Mouse (Mus musculus): ENCODE results near the gene Six1. TPM values are rescaled to one million over a fixed set of nuclear protein-coding genes. Genes with fewer than 3 reads are reported as not detected.

The Six1 gene
- polyA plus RNA-seq, 1 experiment from 2014 or later: 62.4 TPM

- Histone ChIP-seq H3K4me3 (ENCODE audit: low read depth, low read length) (peak overlapping the region; percentile 88), H3K27me3 (ENCODE audit: control insufficient read depth, insufficient read depth, low read length) (peaks cover 14% of the 10 kb centered on the region; the same call in 1 of the 2 replicates), H3K4me1 (ENCODE audit: control insufficient read depth, insufficient read depth, low read length) (no peaks in the 10 kb centered on the region; the same call in 1 of the 2 replicates), H3K9me3 (replicated peaks; ENCODE audit: control insufficient read depth, low read length) (no peaks in the 10 kb centered on the region), H3K4me2 (ENCODE audit: low read depth, low read length) (peak overlapping the region; percentile 76), H3K36me3 (replicated peaks; ENCODE audit: control insufficient read depth, insufficient read depth, low read depth, low read length) (no peaks in the 10 kb centered on the region), H3K27ac (replicated peaks; ENCODE audit: low read depth, low read length) (peak overlapping the region; percentile 91), H3K9ac (replicated peaks; ENCODE audit: low read length) (peak overlapping the region; percentile 98)
- under 1% methylated on average over 37 of the region's 38 CpGs for WGBS
- ATAC-seq (replicated peaks; ENCODE audit: insufficient number of reproducible peaks, low FRiP score, low TSS enrichment, low read depth) (peak; percentile 84), DNase-seq (ENCODE audit: low spot score) (peak; percentile 93)
Observed at GRCm38 (mm10) chr12:73046607-73047180, 7.0 kb downstream of the Six1 start.

- Histone ChIP-seq H3K4me1 (ENCODE audit: control insufficient read depth, insufficient read depth, low read length) (no peaks in the 10 kb centered on the region; the same call in 1 of the 2 replicates), H3K36me3 (replicated peaks; ENCODE audit: control insufficient read depth, insufficient read depth, low read depth, low read length) (no peaks in the 10 kb centered on the region), H3K9me3 (replicated peaks; ENCODE audit: control insufficient read depth, low read length) (no peaks in the 10 kb centered on the region), H3K4me2 (ENCODE audit: low read depth, low read length) (peak overlapping the region; percentile 76), H3K27me3 (ENCODE audit: control insufficient read depth, insufficient read depth, low read length) (peaks cover 14% of the 10 kb centered on the region; the same call in 1 of the 2 replicates), H3K9ac (replicated peaks; ENCODE audit: low read length) (peak overlapping the region; percentile 98), H3K4me3 (ENCODE audit: low read depth, low read length) (peak overlapping the region; percentile 88), H3K27ac (replicated peaks; ENCODE audit: low read depth, low read length) (peak overlapping the region; percentile 91)
- DNase-seq (ENCODE audit: low spot score) (peak; percentile 30), ATAC-seq (replicated peaks; ENCODE audit: insufficient number of reproducible peaks, low FRiP score, low TSS enrichment, low read depth) (no peak)
- WGBS: under 1% methylated on average over 85 of the region's 85 CpGs
Observed at GRCm38 (mm10) chr12:73045724-73046606, 7.7 kb downstream of the Six1 start.

- Histone ChIP-seq H3K27me3 (ENCODE audit: control insufficient read depth, insufficient read depth, low read length) (peaks cover 13% of the 10 kb centered on the region; the same call in 1 of the 2 replicates), H3K4me1 (ENCODE audit: control insufficient read depth, insufficient read depth, low read length) (no peaks in the 10 kb centered on the region; the same call in 1 of the 2 replicates), H3K36me3 (replicated peaks; ENCODE audit: control insufficient read depth, insufficient read depth, low read depth, low read length) (no peaks in the 10 kb centered on the region), H3K4me3 (ENCODE audit: low read depth, low read length) (peak overlapping the region; percentile 88), H3K9me3 (replicated peaks; ENCODE audit: control insufficient read depth, low read length) (no peaks in the 10 kb centered on the region), H3K4me2 (ENCODE audit: low read depth, low read length) (peak overlapping the region; percentile 76), H3K9ac (replicated peaks; ENCODE audit: low read length) (peak overlapping the region; percentile 98), H3K27ac (replicated peaks; ENCODE audit: low read depth, low read length) (peak overlapping the region; percentile 91)
- under 1% methylated on average over 45 of the region's 46 CpGs for WGBS
- DNase-seq (ENCODE audit: low spot score): peak; percentile 56
- ATAC-seq (replicated peaks; ENCODE audit: insufficient number of reproducible peaks, low FRiP score, low TSS enrichment, low read depth): no peak
Observed at GRCm38 (mm10) chr12:73045046-73045723, 8.5 kb downstream of the Six1 start.

- Histone ChIP-seq H3K9ac (replicated peaks; ENCODE audit: low read length) (peak overlapping the region; percentile 98), H3K9me3 (replicated peaks; ENCODE audit: control insufficient read depth, low read length) (no peaks in the 10 kb centered on the region), H3K4me3 (ENCODE audit: low read depth, low read length) (peak overlapping the region; percentile 88), H3K4me2 (ENCODE audit: low read depth, low read length) (peak overlapping the region; percentile 76), H3K27me3 (ENCODE audit: control insufficient read depth, insufficient read depth, low read length) (peaks cover 10% of the 10 kb centered on the region; the same call in 1 of the 2 replicates), H3K36me3 (replicated peaks; ENCODE audit: control insufficient read depth, insufficient read depth, low read depth, low read length) (no peaks in the 10 kb centered on the region), H3K27ac (replicated peaks; ENCODE audit: low read depth, low read length) (peak overlapping the region; percentile 91), H3K4me1 (ENCODE audit: control insufficient read depth, insufficient read depth, low read length) (peaks cover 2% of the 10 kb centered on the region)
- peak; percentile 55 for DNase-seq (ENCODE audit: low spot score)
- no peak for ATAC-seq (replicated peaks; ENCODE audit: insufficient number of reproducible peaks, low FRiP score, low TSS enrichment, low read depth)
- WGBS: under 1% methylated on average over 53 of the region's 53 CpGs
Observed at GRCm38 (mm10) chr12:73044221-73045045, 9.3 kb downstream of the Six1 start.

GRCm38 (mm10) chr12:73043396-73044167 lies 10.1 kb downstream of the Six1 start:
- H3K36me3 ChIP-seq (replicated peaks; ENCODE audit: control insufficient read depth, insufficient read depth, low read depth, low read length): no peaks in the 10 kb centered on the region
- peak overlapping the region; percentile 98 for H3K9ac ChIP-seq (replicated peaks; ENCODE audit: low read length)
- WGBS: 7% methylated on average over 14 of the region's 14 CpGs
- peaks cover 3% of the 10 kb centered on the region for H3K4me1 ChIP-seq (ENCODE audit: control insufficient read depth, insufficient read depth, low read length)
- no peaks in the 10 kb centered on the region for H3K9me3 ChIP-seq (replicated peaks; ENCODE audit: control insufficient read depth, low read length)
- H3K27ac ChIP-seq (replicated peaks; ENCODE audit: low read depth, low read length): 0 out of 2 replicates have a peak overlapping the region, but pooled peaks have one; percentile 52
- H3K4me3 ChIP-seq (ENCODE audit: low read depth, low read length): peak overlapping the region; percentile 88
- ATAC-seq (replicated peaks; ENCODE audit: insufficient number of reproducible peaks, low FRiP score, low TSS enrichment, low read depth) (no peak), DNase-seq (ENCODE audit: low spot score) (peak; percentile 50)
- H3K27me3 ChIP-seq (ENCODE audit: control insufficient read depth, insufficient read depth, low read length): peaks cover 8% of the 10 kb centered on the region; the same call in 1 of the 2 replicates
- peak overlapping the region; percentile 76 for H3K4me2 ChIP-seq (ENCODE audit: low read depth, low read length)

GRCm38 (mm10) chr12:73042903-73043302 lies 10.8 kb downstream of the Six1 start:
- 5% methylated on average over 2 of the region's 2 CpGs for WGBS
- H3K27ac ChIP-seq (replicated peaks; ENCODE audit: low read depth, low read length): 0 out of 2 replicates have a peak overlapping the region, but pooled peaks have one; percentile 52

More at GRCm38 (mm10) chr12:73042903-73043302, 10.8 kb downstream of the Six1 start:
- Histone ChIP-seq H3K27me3 (ENCODE audit: control insufficient read depth, insufficient read depth, low read length) (peaks cover 8% of the 10 kb centered on the region; the same call in 1 of the 2 replicates), H3K4me3 (ENCODE audit: low read depth, low read length) (peak overlapping the region; percentile 88), H3K9me3 (replicated peaks; ENCODE audit: control insufficient read depth, low read length) (no peaks in the 10 kb centered on the region), H3K9ac (replicated peaks; ENCODE audit: low read length) (peak overlapping the region; percentile 98), H3K4me2 (ENCODE audit: low read depth, low read length) (peak overlapping the region; percentile 76), H3K36me3 (replicated peaks; ENCODE audit: control insufficient read depth, insufficient read depth, low read depth, low read length) (no peaks in the 10 kb centered on the region), H3K4me1 (ENCODE audit: control insufficient read depth, insufficient read depth, low read length) (peaks cover 3% of the 10 kb centered on the region)
- ATAC-seq (replicated peaks; ENCODE audit: insufficient number of reproducible peaks, low FRiP score, low TSS enrichment, low read depth) (no peak), DNase-seq (ENCODE audit: low spot score) (no peak)

Measured in embryonic facial prominence, embryonic 11.5 days (tissue).